ENCODE assay signal across 8 mouse cellular contexts in the genomic region with DNA sequence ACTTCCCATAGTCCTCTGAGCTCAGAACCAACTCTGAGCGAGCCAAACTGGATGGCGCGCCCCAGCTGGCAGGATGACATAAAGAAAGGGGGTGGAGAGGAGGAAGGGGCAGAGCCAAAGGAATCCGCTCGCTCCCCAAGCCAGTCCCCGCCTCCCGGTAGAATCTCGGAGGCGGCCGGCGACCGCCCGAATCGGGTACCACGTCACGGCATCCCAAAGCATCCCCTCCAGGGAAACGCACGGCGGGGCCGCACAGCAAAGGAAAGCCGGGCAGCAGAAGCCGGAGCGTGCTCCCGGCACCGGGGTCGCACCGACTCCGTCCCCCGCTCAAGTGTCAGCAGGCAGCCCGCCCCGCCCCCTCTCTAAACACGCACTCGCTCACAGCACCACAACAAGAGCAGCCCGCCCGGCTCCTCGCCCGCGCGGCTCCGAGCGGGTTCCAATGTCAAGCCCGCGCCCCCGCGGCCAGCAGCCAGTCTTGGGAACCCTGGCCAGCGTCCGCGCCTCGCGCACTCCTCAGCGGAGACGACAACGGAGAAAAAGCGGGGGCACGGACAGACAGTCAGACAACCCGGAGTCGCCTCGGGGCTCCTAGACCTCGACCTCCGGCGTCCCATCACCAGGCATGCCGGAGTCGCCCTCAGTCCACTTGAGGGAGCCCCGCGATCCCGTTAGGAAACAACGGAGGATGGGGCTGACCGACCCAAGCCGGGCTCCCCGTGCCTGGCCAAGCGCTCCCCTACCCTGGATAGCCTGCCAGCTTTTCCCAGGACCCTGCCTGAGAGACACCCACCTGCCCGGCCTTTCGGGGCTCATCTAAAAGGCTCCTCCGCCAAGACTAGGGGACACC. TPM values are rescaled to one million over a fixed set of nuclear protein-coding genes. Genes with fewer than 3 reads are reported as not detected.
A peak's percentile ranks its signal among the peaks of the same experiment; 100 is the strongest.
DNase-seq lines count a peak whose midpoint lies in the region; ATAC-seq lines count a peak whose summit lies in the region.

No protein-coding gene starts in this region.

- intact Hi-C loops in heart, postnatal 10 days (cut with DNase I) = loop anchor here (2.0 kb wide), 1 partner anchor 47 kb away; a partner anchor contains a TSS

- H3K4me2 ChIP-seq in forebrain, embryonic 13.5 days = peak overlapping the region; percentile 77
- peak overlapping the region; percentile 94 for H3K4me2 ChIP-seq in liver, embryonic 16.5 days (ENCODE audit: low read depth, low read length)
- peak overlapping the region; percentile 79 for H3K4me2 ChIP-seq in neural tube, embryonic 12.5 days (replicated peaks)

- peak overlapping the region; percentile 95 for H3K9ac ChIP-seq in forebrain, embryonic 13.5 days
- H3K9ac ChIP-seq in liver, embryonic 16.5 days (ENCODE audit: low read depth, low read length) = peak overlapping the region; percentile 89
- H3K9ac ChIP-seq in neural tube, embryonic 12.5 days = peak overlapping the region; percentile 93

- H3K9me3 ChIP-seq in forebrain, embryonic 13.5 days (replicated peaks) = no peaks in the 10 kb centered on the region
- H3K9me3 ChIP-seq in liver, embryonic 16.5 days (replicated peaks; ENCODE audit: control insufficient read depth, low read length) = no peaks in the 10 kb centered on the region
- H3K9me3 ChIP-seq in neural tube, embryonic 12.5 days = no peaks in the 10 kb centered on the region

- H3K27me3 ChIP-seq in forebrain, embryonic 13.5 days = no peaks in the 10 kb centered on the region
- no peaks in the 10 kb centered on the region for H3K27me3 ChIP-seq in liver, embryonic 16.5 days (ENCODE audit: control insufficient read depth, insufficient read depth, low read depth, low read length)
- no peaks in the 10 kb centered on the region for H3K27me3 ChIP-seq in neural tube, embryonic 12.5 days (replicated peaks)

- peak overlapping the region; percentile 94 for H3K4me3 ChIP-seq in forebrain, embryonic 13.5 days
- peak overlapping the region; percentile 99 for H3K4me3 ChIP-seq in liver, embryonic 16.5 days (ENCODE audit: low read depth, low read length)
- H3K4me3 ChIP-seq in neural tube, embryonic 12.5 days = peak overlapping the region; percentile 93

- under 1% methylated on average over 68 of the region's 74 CpGs for WGBS in forebrain, embryonic 13.5 days
- WGBS in large intestine, adult 2 months = 1% methylated on average over 74 of the region's 74 CpGs
- under 1% methylated on average over 64 of the region's 74 CpGs for WGBS in liver, embryonic 16.5 days (ENCODE audit: insufficient replicate concordance)
- WGBS in neural tube, embryonic 12.5 days = under 1% methylated on average over 74 of the region's 74 CpGs

- H3K36me3 ChIP-seq in forebrain, embryonic 13.5 days (ENCODE audit: poor library complexity, severe bottlenecking) = peaks cover 32% of the 10 kb centered on the region
- H3K36me3 ChIP-seq in liver, embryonic 16.5 days (ENCODE audit: control insufficient read depth, insufficient read depth) = peaks cover 10% of the 10 kb centered on the region
- peaks cover 9% of the 10 kb centered on the region; the same call in 1 of the 2 replicates for H3K36me3 ChIP-seq in neural tube, embryonic 12.5 days

- H3K27ac ChIP-seq in forebrain, embryonic 13.5 days = peak overlapping the region; percentile 98
- peak overlapping the region; percentile 92 for H3K27ac ChIP-seq in liver, embryonic 16.5 days (ENCODE audit: low read length)
- peak overlapping the region; percentile 89 for H3K27ac ChIP-seq in neural tube, embryonic 12.5 days

- DNase-seq in ES-CJ7 (ENCODE audit: low read depth, low spot score) = peak; percentile 88
- DNase-seq in heart, postnatal 10 days = peak; percentile 89 to 91
- peak; percentile 50 for DNase-seq in large intestine, adult 2 months (ENCODE audit: low read depth, low spot score)
- peak; percentile 65 for DNase-seq in telencephalon, adult 2 months (ENCODE audit: low read depth, low spot score)

- H3K4me1 ChIP-seq in forebrain, embryonic 13.5 days = peaks cover 39% of the 10 kb centered on the region
- peaks cover 15% of the 10 kb centered on the region for H3K4me1 ChIP-seq in liver, embryonic 16.5 days (ENCODE audit: control insufficient read depth, low read depth, low read length)
- H3K4me1 ChIP-seq in neural tube, embryonic 12.5 days = peaks cover 23% of the 10 kb centered on the region

- peak; percentile 50 for ATAC-seq in cerebellum, adult (ENCODE audit: insufficient number of reproducible peaks, low FRiP score, low TSS enrichment)
- peak; percentile 50 for ATAC-seq in forebrain, embryonic 13.5 days
- ATAC-seq in liver, embryonic 16.5 days (ENCODE audit: low read depth) = peak; percentile 58
- peak; percentile 83 for ATAC-seq in neural tube, embryonic 12.5 days (ENCODE audit: low FRiP score, low read depth)

RNA-seq across cellular contexts. Expression of a gene that starts 0.7 kb away (rescaled TPM):
- 35.8 and 37.7 TPM in 2 replicates for polyA plus RNA-seq in forebrain, embryonic 13.5 days (2015; fragmentation: Nextera tagmentation; extraction: Ambion mirVana)
- 10 to 100 TPM; 28.4 to 36.3 TPM for total RNA-seq in heart, postnatal 10 days (2021)
- polyA plus RNA-seq in large intestine, adult 2 months (2012; rRNA removed) = 8.8 and 14.6 TPM in 2 replicates
- 5.4 and 7.4 TPM in 2 replicates for polyA plus RNA-seq in liver, embryonic 16.5 days (2015; fragmentation: Nextera tagmentation; extraction: Ambion mirVana)
- polyA plus RNA-seq in neural tube, embryonic 12.5 days (2016; fragmentation: Nextera tagmentation; extraction: Ambion mirVana) = 40.3 and 46.0 TPM in 2 replicates

RNA-seq across cellular contexts. Expression of a gene that starts 47.0 kb away (rescaled TPM):
- polyA plus RNA-seq in forebrain, embryonic 13.5 days (2015; fragmentation: Nextera tagmentation; extraction: Ambion mirVana) = 45.1 and 48.7 TPM in 2 replicates
- 10 to 100 TPM; 72.5 to 74.6 TPM for total RNA-seq in heart, postnatal 10 days (2021)
- 9.0 and 9.5 TPM in 2 replicates for polyA plus RNA-seq in large intestine, adult 2 months (2012; rRNA removed)
- 7.6 and 7.8 TPM in 2 replicates for polyA plus RNA-seq in liver, embryonic 16.5 days (2015; fragmentation: Nextera tagmentation; extraction: Ambion mirVana)
- 67.2 and 72.0 TPM in 2 replicates for polyA plus RNA-seq in neural tube, embryonic 12.5 days (2016; fragmentation: Nextera tagmentation; extraction: Ambion mirVana)

Comparison
In these comparisons a context has a peak if more than half of its experiments do, and no peak if none do; other contexts are left out.
1. Peak in every context shown above with its lines: DNase-seq, ATAC-seq, H3K4me3 ChIP-seq and H3K27ac ChIP-seq.